In genomic region chr10:13172798-13173221, GRCm38 (mm10) we compare ENCODE assay signal across 10 mouse cellular contexts. TPM values are rescaled to one million over a fixed set of nuclear protein-coding genes. Genes with fewer than 3 reads are reported as not detected.
DNase-seq lines count a peak whose midpoint lies in the region; ATAC-seq and TF ChIP-seq lines count a peak whose summit lies in the region.
"Had no signal": no experiment of that assay in that cellular context is flagged by ENCODE, and none has a peak within 500 bp of the region (broad histone marks: within the 10 kb centered on the region; RNA-seq: fewer than 3 reads in every experiment).

No protein-coding gene starts in this region.

- no peak overlapping the region for H3K4me2 ChIP-seq in lung, postnatal 0 days (replicated peaks; ENCODE audit: low read depth, low read length)
- H3K4me2 ChIP-seq in heart, embryonic 15.5 days, result no peak overlapping the region
- no peak overlapping the region for H3K4me2 ChIP-seq in midbrain, postnatal 0 days (ENCODE audit: low read depth, low read length, poor library complexity, severe bottlenecking)

- no peaks in the 10 kb centered on the region; the same call in 1 of the 2 replicates for H3K4me1 ChIP-seq in lung, postnatal 0 days (ENCODE audit: insufficient read depth, low read depth, low read length)
- peaks cover 28% of the 10 kb centered on the region for H3K4me1 ChIP-seq in heart, embryonic 15.5 days (replicated peaks)
- 0 out of 2 replicates have a peak, but pooled peaks cover 2% of the 10 kb centered on the region for H3K4me1 ChIP-seq in midbrain, postnatal 0 days (ENCODE audit: insufficient read depth, low read length)

- no peak overlapping the region for H3K4me3 ChIP-seq in lung, postnatal 0 days (ENCODE audit: low read depth, low read length)
- H3K4me3 ChIP-seq in heart, embryonic 15.5 days, result no peak overlapping the region
- no peak overlapping the region for H3K4me3 ChIP-seq in midbrain, postnatal 0 days (ENCODE audit: low read depth, low read length)

- 42% methylated on average over 10 of the region's 10 CpGs for WGBS in lung, postnatal 0 days
- WGBS in heart, embryonic 15.5 days, result 39% methylated on average over 10 of the region's 10 CpGs
- 65% methylated on average over 10 of the region's 10 CpGs for WGBS in midbrain, postnatal 0 days

- DNase-seq in cerebellum, postnatal 10 days, result peak; percentile 59 to 74
- DNase-seq in cerebellum, adult 18-20 months, result no peak
- peak; percentile 31 for DNase-seq in lung, postnatal 0 days (ENCODE audit: low spot score)
- no peak for DNase-seq in lung, postnatal 10 days
- DNase-seq in midbrain, postnatal 0 days (ENCODE audit: low spot score), result peak; percentile 27
- no peak for DNase-seq in cerebellum, adult 11 months

- TF ChIP-seq EP300 in lung, postnatal 0 days (IDR thresholded peaks at IDR 0.05), result no peak

- H3K9me3 ChIP-seq in lung, postnatal 0 days (ENCODE audit: low read length), result no peaks in the 10 kb centered on the region
- no peaks in the 10 kb centered on the region for H3K9me3 ChIP-seq in heart, embryonic 15.5 days (replicated peaks)
- no peaks in the 10 kb centered on the region for H3K9me3 ChIP-seq in midbrain, postnatal 0 days (ENCODE audit: low read length)

- H3K27ac ChIP-seq in lung, postnatal 0 days (ENCODE audit: low read length), result no peak overlapping the region
- peak overlapping the region; percentile 42 for H3K27ac ChIP-seq in heart, embryonic 15.5 days
- H3K27ac ChIP-seq in midbrain, postnatal 0 days (ENCODE audit: low read depth, low read length), result no peak overlapping the region

- 0 out of 2 replicates have a peak, but pooled peaks have one; percentile 21 for ATAC-seq in lung, postnatal 0 days
- ATAC-seq in heart, embryonic 15.5 days (replicated peaks; ENCODE audit: insufficient number of reproducible peaks, insufficient read depth, low FRiP score, low read depth), result no peak
- ATAC-seq in midbrain, postnatal 0 days (ENCODE audit: low FRiP score), result no peak; the same call in 1 of the 2 replicates
- ATAC-seq in frontal cortex, adult (ENCODE audit: low TSS enrichment), result no peak

- no peak for TF ChIP-seq CTCF in lung, postnatal 0 days (IDR thresholded peaks at IDR 0.05)
- no peak for TF ChIP-seq CTCF in midbrain, postnatal 0 days (IDR thresholded peaks at IDR 0.05)

- H3K9ac ChIP-seq in lung, postnatal 0 days (replicated peaks; ENCODE audit: low read depth), result no peak overlapping the region
- H3K9ac ChIP-seq in heart, embryonic 15.5 days, result no peak overlapping the region
- no peak overlapping the region for H3K9ac ChIP-seq in midbrain, postnatal 0 days (replicated peaks; ENCODE audit: low read length, poor library complexity, severe bottlenecking)

- no peaks in the 10 kb centered on the region for H3K27me3 ChIP-seq in lung, postnatal 0 days (replicated peaks; ENCODE audit: insufficient read depth, low read length)
- H3K27me3 ChIP-seq in heart, embryonic 15.5 days, result no peaks in the 10 kb centered on the region
- no peaks in the 10 kb centered on the region for H3K27me3 ChIP-seq in midbrain, postnatal 0 days (ENCODE audit: insufficient read depth, low read length)

- H3K36me3 ChIP-seq in lung, postnatal 0 days (ENCODE audit: insufficient read depth, low read length), result no peaks in the 10 kb centered on the region
- H3K36me3 ChIP-seq in heart, embryonic 15.5 days, result peaks cover 15% of the 10 kb centered on the region
- peaks cover 5% of the 10 kb centered on the region; the same call in 1 of the 2 replicates for H3K36me3 ChIP-seq in midbrain, postnatal 0 days (ENCODE audit: insufficient read depth, low read length)

RNA-seq across cellular contexts. Expression of gene Zc2hc1b, which starts 5.0 kb away (rescaled TPM):
- not detected in 2 replicates for polyA plus RNA-seq in lung, postnatal 0 days (2015; fragmentation: Nextera tagmentation; extraction: Ambion mirVana)
- not detected in 2 replicates for polyA plus RNA-seq in heart, embryonic 15.5 days (2015; fragmentation: Nextera tagmentation; extraction: Ambion mirVana)
- total RNA-seq in midbrain, postnatal 0 days (2014; rRNA removed), result not detected in 2 replicates
- polyA plus RNA-seq in midbrain, postnatal 0 days (2015; fragmentation: Nextera tagmentation; extraction: Ambion mirVana), result not detected in 2 replicates
- total RNA-seq: gastrocnemius, adult 8-10 months; left cerebral cortex, postnatal 14 days had no signal

RNA-seq across cellular contexts. Expression of gene Ltv1, which starts 20.2 kb away (rescaled TPM):
- 32.2 and 33.1 TPM in 2 replicates for polyA plus RNA-seq in lung, postnatal 0 days (2015; fragmentation: Nextera tagmentation; extraction: Ambion mirVana)
- 42.7 and 46.0 TPM in 2 replicates for polyA plus RNA-seq in heart, embryonic 15.5 days (2015; fragmentation: Nextera tagmentation; extraction: Ambion mirVana)
- total RNA-seq in midbrain, postnatal 0 days (2014; rRNA removed), result 13.3 and 15.6 TPM in 2 replicates
- polyA plus RNA-seq in midbrain, postnatal 0 days (2015; fragmentation: Nextera tagmentation; extraction: Ambion mirVana), result 23.5 and 24.5 TPM in 2 replicates

Comparison
In these comparisons a context has a peak if more than half of its experiments do, and no peak if none do; other contexts are left out.
1. DNase-seq: peak in cerebellum, postnatal 10 days (2 of 2), lung, postnatal 0 days (single experiment) and midbrain, postnatal 0 days (single experiment); none in cerebellum, adult 18-20 months (0 of 2), lung, postnatal 10 days (single experiment) and cerebellum, adult 11 months (single experiment).